Mouse (Mus musculus): ENCODE measurements at regions not wholly inside any gene's neighbourhood (a gene's known extent, or its start where the extent isn't known, plus 50 kb on each side); places are given as distances from the start of the nearest gene placed in this dataset.

DNA sequence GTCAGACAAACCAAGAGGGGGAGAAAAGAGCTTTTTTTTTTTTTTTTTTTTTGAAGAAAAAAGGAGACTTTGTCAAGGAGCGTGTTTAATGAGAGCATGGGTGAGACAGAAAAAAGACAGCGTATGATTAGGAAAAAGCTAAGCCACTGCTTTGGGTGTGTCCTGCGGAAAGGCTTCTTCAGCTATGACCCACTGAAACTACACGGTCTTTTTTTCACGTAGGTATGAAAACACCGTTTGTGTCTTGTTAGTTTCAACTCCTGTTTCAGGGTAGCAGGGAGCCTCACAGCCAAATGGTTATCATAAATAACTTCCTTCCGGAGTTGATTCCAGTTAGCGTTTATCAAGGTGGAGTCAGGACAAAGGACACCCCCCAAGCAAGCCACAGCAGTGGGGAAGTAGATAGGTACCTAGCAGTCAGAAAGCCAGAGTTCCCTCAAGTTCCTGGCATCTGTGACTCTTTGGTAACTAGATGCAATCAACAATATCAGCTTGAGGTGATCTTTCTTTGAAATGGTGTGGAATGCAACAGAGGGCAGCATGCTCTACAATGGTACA lies 143.2 kb upstream of the Tent5a start:
- Histone ChIP-seq H3K4me2 (ENCODE audit: low read depth, low read length) (no peak overlapping the region), H3K36me3 (ENCODE audit: control insufficient read depth, insufficient read depth, low read length) (no peaks in the 10 kb centered on the region), H3K4me3 (ENCODE audit: low read length) (no peak overlapping the region), H3K27me3 (ENCODE audit: control insufficient read depth, insufficient read depth, low read depth, low read length) (no peaks in the 10 kb centered on the region), H3K9me3 (ENCODE audit: control insufficient read depth, low read length) (no peaks in the 10 kb centered on the region), H3K4me1 (replicated peaks; ENCODE audit: control insufficient read depth, insufficient read depth, low read length) (no peaks in the 10 kb centered on the region), H3K27ac (ENCODE audit: low read length) (no peak overlapping the region), H3K9ac (ENCODE audit: low read length) (no peak overlapping the region)
- no peak for ATAC-seq (ENCODE audit: low read depth)
- WGBS, result 84% methylated on average over 8 of the region's 8 CpGs

DNA sequence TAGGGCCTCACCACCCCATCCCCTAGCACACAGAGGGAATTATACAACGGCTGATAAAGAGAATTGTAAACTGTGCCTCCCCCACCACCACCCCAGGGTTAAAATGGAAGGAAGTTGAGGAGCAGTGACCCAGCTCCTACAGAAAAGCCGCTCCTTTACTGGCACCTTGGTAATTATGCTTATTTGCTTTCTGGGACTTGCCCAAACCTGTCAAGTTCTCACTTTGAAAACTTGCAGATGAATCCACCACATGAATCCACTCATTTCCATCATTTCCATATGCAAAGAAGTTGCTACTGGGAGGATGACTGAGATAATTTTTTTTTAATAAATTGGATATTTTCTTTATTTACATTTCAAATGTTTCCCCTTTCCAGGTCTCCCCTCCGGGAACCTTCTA lies 142.1 kb upstream of the Tent5a start:
- ATAC-seq (ENCODE audit: low read depth), result no peak
- WGBS, result 56% methylated on average over 3 of the region's 3 CpGs
- Histone ChIP-seq H3K9me3 (ENCODE audit: control insufficient read depth, low read length) (no peaks in the 10 kb centered on the region), H3K27ac (ENCODE audit: low read length) (no peak overlapping the region), H3K4me3 (ENCODE audit: low read length) (no peak overlapping the region), H3K4me1 (replicated peaks; ENCODE audit: control insufficient read depth, insufficient read depth, low read length) (no peaks in the 10 kb centered on the region), H3K27me3 (ENCODE audit: control insufficient read depth, insufficient read depth, low read depth, low read length) (no peaks in the 10 kb centered on the region), H3K9ac (ENCODE audit: low read length) (no peak overlapping the region), H3K4me2 (ENCODE audit: low read depth, low read length) (no peak overlapping the region), H3K36me3 (ENCODE audit: control insufficient read depth, insufficient read depth, low read length) (no peaks in the 10 kb centered on the region)

DNA sequence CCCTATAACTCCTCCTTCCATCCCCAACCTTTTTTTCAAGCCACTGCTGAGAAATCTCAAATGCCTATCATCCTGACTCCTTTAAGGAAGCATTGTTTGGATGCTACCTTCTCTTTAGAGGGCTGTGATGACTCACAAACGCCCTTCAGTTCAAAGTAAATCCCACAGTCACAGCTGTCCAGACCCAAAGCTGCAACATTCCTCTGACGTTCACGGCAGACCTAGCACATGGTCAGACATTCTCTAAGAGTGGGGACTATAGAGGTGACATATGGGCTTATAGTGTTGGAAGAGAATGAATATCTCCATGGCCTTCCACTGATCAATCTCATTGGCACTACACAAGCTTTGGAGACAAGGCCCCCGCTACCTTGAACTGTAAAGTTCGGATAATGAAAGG lies 139.5 kb upstream of the Tent5a start:
- Histone ChIP-seq H3K9me3 (ENCODE audit: control insufficient read depth, low read length) (no peaks in the 10 kb centered on the region), H3K9ac (ENCODE audit: low read length) (no peak overlapping the region), H3K27me3 (ENCODE audit: control insufficient read depth, insufficient read depth, low read depth, low read length) (no peaks in the 10 kb centered on the region), H3K4me2 (ENCODE audit: low read depth, low read length) (no peak overlapping the region), H3K4me1 (replicated peaks; ENCODE audit: control insufficient read depth, insufficient read depth, low read length) (no peaks in the 10 kb centered on the region), H3K4me3 (ENCODE audit: low read length) (no peak overlapping the region), H3K36me3 (ENCODE audit: control insufficient read depth, insufficient read depth, low read length) (no peaks in the 10 kb centered on the region), H3K27ac (ENCODE audit: low read length) (no peak overlapping the region)
- ATAC-seq (ENCODE audit: low read depth), result no peak
- WGBS, result 64% methylated on average over 5 of the region's 5 CpGs

DNA sequence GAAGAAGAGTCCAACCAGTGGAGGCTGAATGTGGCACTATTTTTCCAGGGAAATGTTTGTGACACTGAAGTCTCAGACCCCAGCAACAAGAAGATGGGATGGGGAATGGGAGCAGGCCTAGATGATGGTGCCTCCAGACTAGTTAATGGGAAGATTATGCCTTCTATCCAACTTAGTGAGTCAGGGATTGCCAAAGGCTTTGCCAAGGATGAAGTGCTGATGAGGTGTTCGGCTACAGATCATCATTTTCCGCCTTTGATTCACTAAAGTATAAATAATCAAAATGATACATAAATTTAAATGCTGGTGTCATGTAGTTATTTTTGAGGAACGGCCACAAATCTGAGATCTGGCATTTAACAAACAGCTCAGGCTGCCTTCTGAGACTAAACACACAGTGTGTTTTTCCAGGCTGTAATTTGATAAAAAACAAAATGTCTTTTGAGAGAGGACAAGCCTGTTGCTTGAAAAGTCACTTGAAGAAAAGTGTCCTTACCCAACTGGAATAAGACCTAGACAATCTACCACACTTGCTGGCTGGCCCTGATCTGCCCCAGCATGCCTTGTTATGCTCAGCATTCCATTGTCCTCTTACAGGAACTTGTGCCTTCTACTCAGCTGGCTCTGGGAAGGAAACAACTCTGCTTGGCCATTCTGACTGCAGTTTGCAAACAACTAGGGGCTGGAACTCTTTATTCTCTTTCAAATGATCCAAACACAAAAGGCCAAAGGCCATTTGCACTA lies 132.1 kb upstream of the Tent5a start:
- Histone ChIP-seq H3K27me3 (ENCODE audit: control insufficient read depth, insufficient read depth, low read depth, low read length) (no peaks in the 10 kb centered on the region), H3K27ac (ENCODE audit: low read length) (no peak overlapping the region; the same call in 1 of the 2 replicates), H3K36me3 (ENCODE audit: control insufficient read depth, insufficient read depth, low read length) (no peaks in the 10 kb centered on the region), H3K4me2 (ENCODE audit: low read depth, low read length) (no peak overlapping the region), H3K4me3 (ENCODE audit: low read length) (no peak overlapping the region), H3K4me1 (replicated peaks; ENCODE audit: control insufficient read depth, insufficient read depth, low read length) (peaks cover 3% of the 10 kb centered on the region; the same call in 1 of the 2 replicates), H3K9ac (ENCODE audit: low read length) (no peak overlapping the region), H3K9me3 (ENCODE audit: control insufficient read depth, low read length) (no peaks in the 10 kb centered on the region)
- ATAC-seq (ENCODE audit: low read depth), result peak; percentile 67
- 62% methylated on average over 3 of the region's 3 CpGs for WGBS

DNA sequence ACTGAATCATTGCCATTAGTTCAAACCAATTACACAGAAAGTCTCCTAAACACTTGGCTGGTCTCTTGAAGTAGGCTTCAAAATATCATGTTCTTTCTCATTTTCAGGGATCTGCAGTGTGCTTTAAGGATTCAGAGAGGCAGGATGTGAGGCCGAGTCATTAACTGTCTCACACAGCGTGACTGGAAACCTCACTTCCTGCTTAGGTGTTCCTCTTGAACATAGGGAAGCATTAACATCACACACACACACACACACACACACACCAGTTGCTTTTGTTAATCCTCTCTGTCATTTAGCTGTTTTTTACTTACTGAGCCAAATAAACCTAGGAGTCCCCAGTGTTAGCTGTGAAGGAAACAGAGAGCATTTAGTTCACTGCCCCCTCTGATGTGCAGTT lies 131.2 kb upstream of the Tent5a start:
- Histone ChIP-seq H3K9me3 (ENCODE audit: control insufficient read depth, low read length) (no peaks in the 10 kb centered on the region), H3K9ac (ENCODE audit: low read length) (no peak overlapping the region)
- ATAC-seq (ENCODE audit: low read depth), result no peak

DNA sequence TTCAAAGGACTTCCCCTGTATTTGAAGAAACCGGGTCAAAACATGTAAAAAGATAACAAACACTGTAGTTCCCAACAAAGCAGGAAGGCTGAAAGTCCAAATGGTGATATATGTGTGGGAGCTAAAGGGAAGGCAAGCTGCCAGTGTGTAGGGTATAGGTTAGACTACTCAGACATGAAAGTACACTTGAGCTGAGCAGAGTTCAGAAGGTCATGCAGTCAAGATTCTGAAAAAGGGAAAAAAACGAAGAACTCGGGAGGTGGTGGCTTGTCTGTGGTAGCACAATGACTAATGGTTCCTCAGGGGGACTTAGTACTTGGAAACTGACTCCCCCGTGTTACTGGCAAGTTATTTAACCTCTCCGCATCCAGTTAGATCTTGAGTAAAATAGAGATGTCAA lies 130.3 kb upstream of the Tent5a start:
- H3K4me1 ChIP-seq (replicated peaks; ENCODE audit: control insufficient read depth, insufficient read depth, low read length), result peaks cover 3% of the 10 kb centered on the region; the same call in 1 of the 2 replicates
- no peaks in the 10 kb centered on the region for H3K27me3 ChIP-seq (ENCODE audit: control insufficient read depth, insufficient read depth, low read depth, low read length)
- no peak for ATAC-seq (ENCODE audit: low read depth)
- no peaks in the 10 kb centered on the region for H3K36me3 ChIP-seq (ENCODE audit: control insufficient read depth, insufficient read depth, low read length)
- WGBS, result 34% methylated on average over 5 of the region's 5 CpGs
- no peak overlapping the region for H3K27ac ChIP-seq (ENCODE audit: low read length)
- H3K4me3 ChIP-seq (ENCODE audit: low read length), result no peak overlapping the region
- no peak overlapping the region for H3K4me2 ChIP-seq (ENCODE audit: low read depth, low read length)
- no peak overlapping the region for H3K9ac ChIP-seq (ENCODE audit: low read length)
- no peaks in the 10 kb centered on the region for H3K9me3 ChIP-seq (ENCODE audit: control insufficient read depth, low read length)

More for the DNA sequence above, 131.2 kb upstream of the Tent5a start:
- no peaks in the 10 kb centered on the region for H3K36me3 ChIP-seq (ENCODE audit: control insufficient read depth, insufficient read depth, low read length)
- WGBS, result 47% methylated on average over 2 of the region's 2 CpGs
- H3K4me1 ChIP-seq (replicated peaks; ENCODE audit: control insufficient read depth, insufficient read depth, low read length), result peaks cover 3% of the 10 kb centered on the region; the same call in 1 of the 2 replicates
- H3K4me3 ChIP-seq (ENCODE audit: low read length), result no peak overlapping the region
- H3K4me2 ChIP-seq (ENCODE audit: low read depth, low read length), result no peak overlapping the region
- no peaks in the 10 kb centered on the region for H3K27me3 ChIP-seq (ENCODE audit: control insufficient read depth, insufficient read depth, low read depth, low read length)
- H3K27ac ChIP-seq (ENCODE audit: low read length), result no peak overlapping the region

DNA sequence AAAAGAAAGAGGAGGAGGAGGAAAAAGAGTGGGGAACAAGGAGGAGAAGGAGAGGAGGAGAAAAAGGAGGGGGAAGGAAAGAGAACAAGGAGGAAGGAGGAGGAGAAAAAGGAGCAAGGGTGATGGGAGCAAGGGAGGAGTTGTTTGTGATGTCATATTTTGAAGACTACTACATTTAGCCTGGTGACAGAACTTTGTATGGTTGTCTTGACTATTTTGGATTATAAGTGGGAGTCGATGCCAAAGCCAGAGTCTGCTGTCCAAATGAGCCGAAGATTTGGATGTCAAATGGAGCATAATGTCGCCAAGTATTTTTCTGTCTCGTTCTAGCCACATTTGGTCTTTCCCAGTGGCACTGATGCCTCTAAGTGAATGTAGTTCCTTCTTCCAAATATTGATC lies 128.2 kb upstream of the Tent5a start:
- whole genome bisulfite sequencing, result 62% methylated on average over 4 of the region's 4 CpGs
- Histone ChIP-seq H3K9me3 (ENCODE audit: control insufficient read depth, low read length) (no peaks in the 10 kb centered on the region), H3K36me3 (ENCODE audit: control insufficient read depth, insufficient read depth, low read length) (no peaks in the 10 kb centered on the region), H3K4me1 (replicated peaks; ENCODE audit: control insufficient read depth, insufficient read depth, low read length) (peaks cover 3% of the 10 kb centered on the region; the same call in 1 of the 2 replicates), H3K27me3 (ENCODE audit: control insufficient read depth, insufficient read depth, low read depth, low read length) (no peaks in the 10 kb centered on the region), H3K4me2 (ENCODE audit: low read depth, low read length) (no peak overlapping the region), H3K4me3 (ENCODE audit: low read length) (no peak overlapping the region), H3K9ac (ENCODE audit: low read length) (no peak overlapping the region), H3K27ac (ENCODE audit: low read length) (no peak overlapping the region)
- ATAC-seq (ENCODE audit: low read depth), result no peak

DNA sequence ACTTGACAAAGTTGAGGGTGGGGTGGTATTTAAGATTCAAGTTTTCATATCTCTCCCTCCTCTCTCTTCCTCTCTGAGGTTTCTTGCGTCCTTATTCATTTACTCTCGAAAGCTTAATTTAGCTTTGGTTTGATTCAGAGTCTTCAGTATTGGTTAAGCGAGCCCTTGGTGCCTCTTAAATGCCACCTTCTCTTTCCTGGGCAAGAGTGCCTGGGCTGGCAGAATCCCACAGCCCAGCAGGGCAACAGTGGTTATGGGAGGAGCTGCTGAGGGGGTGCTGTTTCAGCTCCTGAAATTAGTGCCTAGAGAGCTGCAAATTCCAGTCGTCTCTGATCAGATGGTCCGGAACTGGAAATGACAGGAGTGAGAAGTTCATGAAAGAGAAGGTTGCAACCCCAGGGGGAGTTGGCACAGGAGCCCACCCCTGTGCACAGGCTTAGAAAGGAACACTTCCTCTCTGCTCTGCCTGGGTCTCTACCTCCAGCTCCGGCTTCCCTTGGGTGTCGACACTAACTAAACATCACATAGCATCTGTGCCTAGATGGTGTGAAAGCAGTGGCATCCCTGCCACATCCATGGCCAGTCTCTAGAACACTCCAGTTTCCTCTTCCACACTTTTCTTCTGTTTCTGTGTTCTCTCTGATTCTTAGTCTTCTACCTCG lies 125.2 kb upstream of the Tent5a start:
- no peak overlapping the region for H3K9ac ChIP-seq (ENCODE audit: low read length)
- H3K4me2 ChIP-seq (ENCODE audit: low read depth, low read length), result no peak overlapping the region
- H3K9me3 ChIP-seq (ENCODE audit: control insufficient read depth, low read length), result no peaks in the 10 kb centered on the region
- ATAC-seq (ENCODE audit: low read depth), result no peak
- no peak overlapping the region for H3K27ac ChIP-seq (ENCODE audit: low read length)
- no peaks in the 10 kb centered on the region for H3K36me3 ChIP-seq (ENCODE audit: control insufficient read depth, insufficient read depth, low read length)
- H3K27me3 ChIP-seq (ENCODE audit: control insufficient read depth, insufficient read depth, low read depth, low read length), result no peaks in the 10 kb centered on the region
- H3K4me1 ChIP-seq (replicated peaks; ENCODE audit: control insufficient read depth, insufficient read depth, low read length), result no peaks in the 10 kb centered on the region
- WGBS, result 74% methylated on average over 8 of the region's 8 CpGs
- H3K4me3 ChIP-seq (ENCODE audit: low read length), result no peak overlapping the region

DNA sequence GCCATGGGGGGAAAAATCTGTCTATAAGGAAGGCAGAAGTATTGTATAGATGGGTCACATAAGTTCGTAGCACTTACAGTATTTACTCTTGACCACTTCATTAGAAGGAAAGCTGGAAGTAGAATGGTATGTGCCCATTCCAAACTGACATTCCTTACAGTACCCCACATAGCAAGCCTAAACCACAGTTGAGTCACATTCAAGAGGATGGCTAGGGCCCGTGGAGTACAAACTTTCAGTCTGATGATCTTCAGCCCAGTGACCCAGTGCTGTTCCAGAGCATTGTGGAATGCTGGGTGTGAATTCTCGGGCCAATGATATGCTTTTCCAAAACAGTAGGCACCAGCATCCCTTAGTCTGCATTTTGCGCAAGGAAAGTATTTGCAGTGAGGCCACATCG lies 124.2 kb upstream of the Tent5a start:
- Histone ChIP-seq H3K27me3 (ENCODE audit: control insufficient read depth, insufficient read depth, low read depth, low read length) (no peaks in the 10 kb centered on the region), H3K27ac (ENCODE audit: low read length) (no peak overlapping the region), H3K9ac (ENCODE audit: low read length) (no peak overlapping the region), H3K9me3 (ENCODE audit: control insufficient read depth, low read length) (no peaks in the 10 kb centered on the region), H3K4me1 (replicated peaks; ENCODE audit: control insufficient read depth, insufficient read depth, low read length) (no peaks in the 10 kb centered on the region), H3K4me2 (ENCODE audit: low read depth, low read length) (no peak overlapping the region), H3K4me3 (ENCODE audit: low read length) (no peak overlapping the region), H3K36me3 (ENCODE audit: control insufficient read depth, insufficient read depth, low read length) (no peaks in the 10 kb centered on the region)
- ATAC-seq (ENCODE audit: low read depth), result no peak
- 72% methylated on average over 5 of the region's 5 CpGs for WGBS
